Mouse (Mus musculus): ENCODE measurements at regions not wholly inside any gene's neighbourhood (a gene's known extent, or its start where the extent isn't known, plus 50 kb on each side); places are given as distances from the start of the nearest gene placed in this dataset.
"Not testable (repeated sequence)": the region's sequence is repeated elsewhere in the genome, so short reads cannot be mapped to it uniquely, and the experiment has no call there.

- ATAC-seq (ENCODE audit: low read depth) (no peak), DNase-seq (no peak)
- Histone ChIP-seq H3K4me3 (replicated peaks) (no peak overlapping the region), H3K4me2 (no peak overlapping the region), H3K9ac (no peak overlapping the region), H3K9me3 (replicated peaks) (no peaks in the 10 kb centered on the region), H3K27ac (no peak overlapping the region), H3K27me3 (no peaks in the 10 kb centered on the region), H3K4me1 (replicated peaks) (no peaks in the 10 kb centered on the region), H3K36me3 (no peaks in the 10 kb centered on the region)
- whole genome bisulfite sequencing (ENCODE audit: insufficient replicate concordance): 51% methylated on average over 4 of the region's 4 CpGs
Measured at GRCm38 (mm10) chr14:58317231-58317630, 246.9 kb downstream of the Fgf9 start.

GRCm38 (mm10) chr14:58307695-58308094 is 237.3 kb downstream of the Fgf9 start:
- no peaks in the 10 kb centered on the region for H3K4me1 ChIP-seq (replicated peaks)
- H3K27ac ChIP-seq: no peak overlapping the region
- DNase-seq: no peak
- no peak overlapping the region for H3K4me2 ChIP-seq
- no peaks in the 10 kb centered on the region for H3K36me3 ChIP-seq
- 66% methylated on average over 6 of the region's 6 CpGs for WGBS (ENCODE audit: insufficient replicate concordance)
- no peak overlapping the region for H3K4me3 ChIP-seq (replicated peaks)
- no peak for ATAC-seq (ENCODE audit: low read depth)
- no peaks in the 10 kb centered on the region; the same call in 1 of the 2 replicates for H3K9me3 ChIP-seq (replicated peaks)
- no peak overlapping the region for H3K9ac ChIP-seq
- H3K27me3 ChIP-seq: no peaks in the 10 kb centered on the region

GRCm38 (mm10) chr14:58306832-58307521 is 236.6 kb downstream of the Fgf9 start:
- Histone ChIP-seq H3K4me3 (replicated peaks) (no peak overlapping the region), H3K4me1 (replicated peaks) (no peaks in the 10 kb centered on the region), H3K27me3 (no peaks in the 10 kb centered on the region), H3K27ac (no peak overlapping the region), H3K4me2 (no peak overlapping the region), H3K9me3 (replicated peaks) (no peaks in the 10 kb centered on the region; the same call in 1 of the 2 replicates), H3K9ac (no peak overlapping the region), H3K36me3 (no peaks in the 10 kb centered on the region)
- DNase-seq (no peak), ATAC-seq (ENCODE audit: low read depth) (no peak)
- 69% methylated on average over 11 of the region's 11 CpGs for WGBS (ENCODE audit: insufficient replicate concordance)

- H3K4me2 ChIP-seq: no peak overlapping the region
- H3K4me3 ChIP-seq (replicated peaks): no peak overlapping the region
- DNase-seq (no peak), ATAC-seq (ENCODE audit: low read depth) (no peak)
- H3K4me1 ChIP-seq (replicated peaks): no peaks in the 10 kb centered on the region
- no peak overlapping the region for H3K27ac ChIP-seq
- no peaks in the 10 kb centered on the region for H3K9me3 ChIP-seq (replicated peaks)
- no peaks in the 10 kb centered on the region for H3K36me3 ChIP-seq
- no peaks in the 10 kb centered on the region for H3K27me3 ChIP-seq
- no peak overlapping the region for H3K9ac ChIP-seq
- 52% methylated on average over 10 of the region's 10 CpGs for WGBS (ENCODE audit: insufficient replicate concordance)
Measured at GRCm38 (mm10) chr14:58300411-58300887, 230.1 kb downstream of the Fgf9 start.

GRCm38 (mm10) chr14:58286007-58286525 is 215.7 kb downstream of the Fgf9 start:
- Histone ChIP-seq H3K4me3 (replicated peaks) (no peak overlapping the region), H3K9me3 (replicated peaks) (0 out of 2 replicates have a peak, but pooled peaks cover 3% of the 10 kb centered on the region), H3K36me3 (no peaks in the 10 kb centered on the region), H3K4me2 (no peak overlapping the region), H3K4me1 (replicated peaks) (no peaks in the 10 kb centered on the region), H3K27ac (no peak overlapping the region), H3K27me3 (no peaks in the 10 kb centered on the region), H3K9ac (no peak overlapping the region)
- ATAC-seq (ENCODE audit: low read depth) (no peak), DNase-seq (no peak)
- WGBS (ENCODE audit: insufficient replicate concordance): 66% methylated on average over 13 of the region's 13 CpGs

GRCm38 (mm10) chr14:58282708-58283290 is 212.5 kb downstream of the Fgf9 start:
- 63% methylated on average over 15 of the region's 15 CpGs for WGBS (ENCODE audit: insufficient replicate concordance)
- Histone ChIP-seq H3K27ac (no peak overlapping the region), H3K9ac (no peak overlapping the region), H3K4me1 (replicated peaks) (no peaks in the 10 kb centered on the region), H3K27me3 (no peaks in the 10 kb centered on the region), H3K4me2 (no peak overlapping the region), H3K36me3 (no peaks in the 10 kb centered on the region), H3K9me3 (replicated peaks) (0 out of 2 replicates have a peak, but pooled peaks cover 3% of the 10 kb centered on the region), H3K4me3 (replicated peaks) (no peak overlapping the region)
- DNase-seq (no peak), ATAC-seq (ENCODE audit: low read depth) (no peak)

- Histone ChIP-seq H3K4me1 (replicated peaks) (no peaks in the 10 kb centered on the region), H3K4me2 (no peak overlapping the region), H3K9me3 (replicated peaks) (no peaks in the 10 kb centered on the region), H3K4me3 (replicated peaks) (no peak overlapping the region), H3K36me3 (no peaks in the 10 kb centered on the region), H3K27me3 (no peaks in the 10 kb centered on the region), H3K9ac (no peak overlapping the region), H3K27ac (no peak overlapping the region)
- WGBS (ENCODE audit: insufficient replicate concordance): 68% methylated on average over 3 of the region's 3 CpGs
- ATAC-seq (ENCODE audit: low read depth): no peak
- no peak for DNase-seq
Measured at GRCm38 (mm10) chr14:58282264-58282663, 211.9 kb downstream of the Fgf9 start.

- not testable (repeated sequence) for ATAC-seq (ENCODE audit: low read depth); H3K27ac ChIP-seq; H3K9ac ChIP-seq; H3K36me3 ChIP-seq; H3K4me3 ChIP-seq (replicated peaks); H3K4me1 ChIP-seq (replicated peaks); H3K27me3 ChIP-seq; DNase-seq; H3K4me2 ChIP-seq; H3K9me3 ChIP-seq (replicated peaks)
- WGBS (ENCODE audit: insufficient replicate concordance): 71% methylated on average over 2 of the region's 2 CpGs
Measured at GRCm38 (mm10) chr14:58274440-58274839, 204.1 kb downstream of the Fgf9 start.

- H3K4me2 ChIP-seq: no peak overlapping the region
- no peak overlapping the region for H3K4me3 ChIP-seq (replicated peaks)
- peaks cover 2% of the 10 kb centered on the region; the same call in 1 of the 2 replicates for H3K4me1 ChIP-seq (replicated peaks)
- no peak overlapping the region for H3K9ac ChIP-seq
- no peak overlapping the region for H3K27ac ChIP-seq
- DNase-seq (no peak), ATAC-seq (ENCODE audit: low read depth) (no peak)
- 63% methylated on average over 10 of the region's 10 CpGs for WGBS (ENCODE audit: insufficient replicate concordance)
- no peaks in the 10 kb centered on the region for H3K36me3 ChIP-seq
- no peaks in the 10 kb centered on the region for H3K27me3 ChIP-seq
- H3K9me3 ChIP-seq (replicated peaks): no peaks in the 10 kb centered on the region
Measured at GRCm38 (mm10) chr14:58273693-58274419, 203.5 kb downstream of the Fgf9 start.

- WGBS (ENCODE audit: insufficient replicate concordance): 37% methylated on average over 7 of the region's 7 CpGs
- Histone ChIP-seq H3K4me1 (replicated peaks) (no peaks in the 10 kb centered on the region), H3K9ac (no peak overlapping the region), H3K27ac (no peak overlapping the region), H3K36me3 (no peaks in the 10 kb centered on the region), H3K9me3 (replicated peaks) (no peaks in the 10 kb centered on the region), H3K4me3 (replicated peaks) (no peak overlapping the region), H3K27me3 (no peaks in the 10 kb centered on the region), H3K4me2 (no peak overlapping the region)
- ATAC-seq (ENCODE audit: low read depth) (no peak), DNase-seq (no peak)
Measured at GRCm38 (mm10) chr14:58265373-58265772, 195.0 kb downstream of the Fgf9 start.

GRCm38 (mm10) chr14:58264401-58264800 is 194.1 kb downstream of the Fgf9 start:
- WGBS (ENCODE audit: insufficient replicate concordance): 73% methylated on average over 7 of the region's 7 CpGs
- H3K27me3 ChIP-seq: no peaks in the 10 kb centered on the region
- no peak overlapping the region for H3K4me2 ChIP-seq
- ATAC-seq (ENCODE audit: low read depth) (no peak), DNase-seq (no peak)
- no peak overlapping the region for H3K9ac ChIP-seq
- H3K9me3 ChIP-seq (replicated peaks): no peaks in the 10 kb centered on the region
- H3K4me3 ChIP-seq (replicated peaks): no peak overlapping the region
- no peak overlapping the region for H3K27ac ChIP-seq
- H3K4me1 ChIP-seq (replicated peaks): no peaks in the 10 kb centered on the region
- no peaks in the 10 kb centered on the region for H3K36me3 ChIP-seq

Data from liver, embryonic 13.5 days (tissue).